ENCODE assay signal across 12 mouse cellular contexts in the genomic region with DNA sequence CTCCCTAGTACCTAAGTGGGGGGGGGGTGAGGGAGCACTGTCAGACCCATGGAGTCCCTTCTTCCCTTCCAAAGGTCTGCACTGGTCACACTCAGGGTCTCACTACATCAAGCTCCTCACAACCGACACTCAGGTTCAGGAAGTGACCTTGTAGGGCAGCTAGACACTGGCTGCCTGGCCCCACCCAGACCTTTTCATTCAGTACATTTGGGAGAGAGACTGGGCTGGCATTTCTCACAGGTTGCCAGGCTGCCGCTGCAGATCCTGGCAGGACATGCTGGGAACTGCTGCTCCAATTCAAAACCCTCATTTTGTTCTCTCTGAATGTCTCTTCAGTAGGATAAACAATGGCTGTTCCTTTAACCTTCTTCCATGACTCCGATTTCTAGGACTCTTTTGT.
DNase-seq lines count a peak whose midpoint lies in the region; ATAC-seq lines count a peak whose summit lies in the region.
"Had no signal": no experiment of that assay in that cellular context is flagged by ENCODE, and none has a peak within 500 bp of the region (broad histone marks: within the 10 kb centered on the region; RNA-seq: fewer than 3 reads in every experiment).

No protein-coding gene starts in this region.

- intact Hi-C loops in heart, postnatal 25 days (cut with DNase I), result no loop called here
- intact Hi-C loops in left cerebral cortex, postnatal 4 days (cut with DNase I), result no loop called here

- H3K9ac ChIP-seq in forebrain, embryonic 13.5 days, result peak overlapping the region; percentile 35; the same call in 1 of the 2 replicates
- no peak overlapping the region for H3K9ac ChIP-seq in midbrain, embryonic 12.5 days (replicated peaks)
- H3K9ac ChIP-seq: heart, embryonic 15.5 days; lung, embryonic 15.5 days had no signal

- no peak overlapping the region for H3K4me3 ChIP-seq in heart, embryonic 10.5 days
- H3K4me3 ChIP-seq in forebrain, embryonic 13.5 days, result no peak overlapping the region
- no peak overlapping the region for H3K4me3 ChIP-seq in midbrain, embryonic 12.5 days
- H3K4me3 ChIP-seq: heart, embryonic 15.5 days; lung, embryonic 15.5 days had no signal

- H3K36me3 ChIP-seq in heart, embryonic 10.5 days, result no peaks in the 10 kb centered on the region
- H3K36me3 ChIP-seq in forebrain, embryonic 13.5 days (ENCODE audit: poor library complexity, severe bottlenecking), result peaks cover 3% of the 10 kb centered on the region; the same call in 1 of the 2 replicates
- peaks cover 6% of the 10 kb centered on the region for H3K36me3 ChIP-seq in midbrain, embryonic 12.5 days
- H3K36me3 ChIP-seq: heart, embryonic 15.5 days; lung, embryonic 15.5 days had no signal

- peaks cover 34% of the 10 kb centered on the region for H3K4me1 ChIP-seq in heart, embryonic 10.5 days
- H3K4me1 ChIP-seq in forebrain, embryonic 13.5 days, result peaks cover 68% of the 10 kb centered on the region
- peaks cover 49% of the 10 kb centered on the region for H3K4me1 ChIP-seq in midbrain, embryonic 12.5 days

- H3K4me2 ChIP-seq in forebrain, embryonic 13.5 days, result 0 out of 2 replicates have a peak overlapping the region, but pooled peaks have one; percentile 15
- no peak overlapping the region for H3K4me2 ChIP-seq in midbrain, embryonic 12.5 days (replicated peaks)
- H3K4me2 ChIP-seq: heart, embryonic 15.5 days; lung, embryonic 15.5 days had no signal

- no peaks in the 10 kb centered on the region for H3K27me3 ChIP-seq in heart, embryonic 10.5 days (ENCODE audit: insufficient read depth, poor library complexity, severe bottlenecking)
- H3K27me3 ChIP-seq in forebrain, embryonic 13.5 days, result no peaks in the 10 kb centered on the region
- H3K27me3 ChIP-seq in midbrain, embryonic 12.5 days, result no peaks in the 10 kb centered on the region
- H3K27me3 ChIP-seq: heart, embryonic 15.5 days; lung, embryonic 15.5 days; Patski had no signal

- 50% methylated on average over 3 of the region's 3 CpGs for WGBS in heart, embryonic 10.5 days
- 9% methylated on average over 3 of the region's 3 CpGs for WGBS in forebrain, embryonic 13.5 days
- WGBS in midbrain, embryonic 12.5 days, result 17% methylated on average over 3 of the region's 3 CpGs

- DNase-seq in heart, embryonic 10.5 days (ENCODE audit: low spot score), result no peak
- no peak for DNase-seq in heart, postnatal 25 days (ENCODE audit: low spot score)
- peak; percentile 22 for DNase-seq in ZHBTc4 (ENCODE audit: low read depth, low spot score)
- no peak for DNase-seq in left cerebral cortex, postnatal 4 days
- DNase-seq in adrenal gland, postnatal 4 days (ENCODE audit: low spot score in 2 of 2), result no peak
- DNase-seq in gastrocnemius, adult 18-20 months (ENCODE audit: low spot score), result no peak
- DNase-seq: kidney, postnatal 36 days had no signal

- H3K27ac ChIP-seq in heart, embryonic 10.5 days, result 0 out of 2 replicates have a peak overlapping the region, but pooled peaks have one; percentile 56
- peak overlapping the region; percentile 57 for H3K27ac ChIP-seq in forebrain, embryonic 13.5 days
- peak overlapping the region; percentile 52; the same call in 1 of the 2 replicates for H3K27ac ChIP-seq in midbrain, embryonic 12.5 days (replicated peaks)
- H3K27ac ChIP-seq: heart, embryonic 15.5 days; lung, embryonic 15.5 days had no signal

- ATAC-seq in forebrain, embryonic 13.5 days, result 0 out of 2 replicates have a peak, but pooled peaks have one; percentile 26
- 0 out of 2 replicates have a peak, but pooled peaks have one; percentile 23 for ATAC-seq in midbrain, embryonic 12.5 days (ENCODE audit: low FRiP score, low read depth)
- ATAC-seq: Patski had no signal

- no peaks in the 10 kb centered on the region for H3K9me3 ChIP-seq in heart, embryonic 10.5 days
- H3K9me3 ChIP-seq in forebrain, embryonic 13.5 days (replicated peaks), result no peaks in the 10 kb centered on the region
- H3K9me3 ChIP-seq in midbrain, embryonic 12.5 days, result no peaks in the 10 kb centered on the region
- H3K9me3 ChIP-seq: heart, embryonic 15.5 days; lung, embryonic 15.5 days had no signal
